Mouse (Mus musculus) kidney, adult 2 months (tissue): ENCODE results near the gene Bmpr2. TPM values are rescaled to one million over a fixed set of nuclear protein-coding genes. Genes with fewer than 3 reads are reported as not detected.
A peak's percentile ranks its signal among the peaks of the same experiment; 100 is the strongest.

ENCODE experiments used
- DNase-seq: peaks from one replicate; pipeline ENCODE4 v3.0.0; 2021
- H3K27ac ChIP-seq: fragments of 200-500 bp; 2 replicates; pipeline ENCODE4 v1.5.1; 2012; ENCODE audit warnings: low read depth, low read length, control low read depth, inconsistent platforms; ENCODE audit not compliant: insufficient read depth
- H3K27me3 ChIP-seq: fragments of 200-500 bp; replicated peaks from 2 replicates; pipeline ENCODE4 v1.6.1; 2012; ENCODE audit warnings: mild to moderate bottlenecking, moderate library complexity, low read length, inconsistent platforms; ENCODE audit not compliant: control insufficient read depth, insufficient read depth
- H3K36me3 ChIP-seq: fragments of 200-500 bp; 2 replicates; pipeline ENCODE4 v1.6.1; 2012; ENCODE audit warnings: mild to moderate bottlenecking, moderate library complexity, low read length, inconsistent platforms; ENCODE audit not compliant: control insufficient read depth, insufficient read depth
- H3K4me1 ChIP-seq: fragments of 200-500 bp; 2 replicates; pipeline ENCODE4 v1.6.1; 2011; ENCODE audit warnings: low read length; ENCODE audit not compliant: control insufficient read depth, insufficient read depth
- H3K4me3 ChIP-seq: fragments of 200-500 bp; 2 replicates; pipeline ENCODE4 v1.5.1; 2011; ENCODE audit warnings: mild to moderate bottlenecking, low read depth, low read length, control low read depth; ENCODE audit not compliant: insufficient read depth
- CTCF ChIP-seq: fragments of 200-500 bp; conservative IDR thresholded peaks from 2 replicates; pipeline ENCODE4 v1.5.1; 2011; ENCODE audit warnings: low read depth, mild to moderate bottlenecking, control low read depth, low read length, moderate library complexity, mixed read lengths; ENCODE audit not compliant: insufficient read depth, insufficient read length
- POLR2A ChIP-seq: fragments of 200-500 bp; IDR thresholded peaks from one replicate; pipeline ENCODE4 v1.6.1; 2011; ENCODE audit warnings: low read depth, low read length, control low read depth
- WGBS: fragments of 180-500 bp; shearing (Covaris S2); methylation state at CpG from one replicate; pipeline ENCODE4 v1.1.7; 2018; 5-methylcytosine and 5-hydroxymethylcytosine counted together
- polyA plus RNA-seq: library from polyadenylated mRNA; depleted of rRNA; stranded (reverse); fragments of >200 nt; gene quantifications from 2 replicates; pipeline ENCODE4 v1.2.3, GENCODE M21; 2012

The Bmpr2 gene
- polyA plus RNA-seq, 1 experiment, result 8.1 TPM

DNA sequence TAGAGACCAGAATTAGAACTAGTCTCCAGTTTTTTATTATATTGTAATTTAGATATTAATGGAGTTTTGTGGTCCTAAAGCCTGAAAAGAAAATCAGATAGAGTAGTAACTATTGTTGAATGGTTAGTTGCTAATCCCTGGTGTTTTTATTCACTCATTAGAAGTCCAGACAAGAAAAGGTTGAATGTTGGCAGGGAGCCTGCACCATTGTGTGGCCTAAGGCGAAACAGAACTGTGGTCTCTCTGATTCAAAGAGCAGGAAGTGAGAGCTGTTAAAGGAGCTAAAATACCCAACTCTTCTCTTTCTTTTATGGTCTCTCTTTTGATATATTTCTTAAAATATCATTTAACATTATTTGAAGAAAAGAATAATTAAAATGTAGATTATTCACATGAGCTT is 32.1 kb downstream of the Bmpr2 start:
- H3K27me3 ChIP-seq, result no peaks in the 10 kb centered on the region
- DNase-seq, result peak; percentile 79
- WGBS, result 24% methylated on average over 1 of the region's 1 CpGs
- TF ChIP-seq POLR2A (no peak), CTCF (no peak)
- no peak overlapping the region for H3K27ac ChIP-seq
- H3K4me1 ChIP-seq, result no peaks in the 10 kb centered on the region
- no peaks in the 10 kb centered on the region for H3K36me3 ChIP-seq
- H3K4me3 ChIP-seq, result no peak overlapping the region

DNA sequence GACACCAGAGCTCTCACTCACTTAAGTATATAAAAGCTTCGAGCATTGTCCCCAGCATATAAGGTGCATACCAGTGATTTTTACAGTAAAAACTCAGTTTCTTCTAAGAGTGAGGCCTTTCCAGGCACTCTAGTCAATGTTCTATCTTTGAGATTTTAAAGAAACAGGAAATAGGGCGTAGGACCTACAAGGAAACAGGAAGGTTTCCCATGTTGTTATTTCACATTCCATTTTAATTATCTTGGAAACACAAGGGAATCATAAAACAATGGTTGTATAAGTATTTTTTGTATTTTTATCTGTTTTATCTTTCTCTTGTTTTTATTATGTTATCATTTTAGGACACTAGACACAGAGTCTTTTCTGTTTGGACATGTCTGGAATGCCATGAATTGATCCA is 34.7 kb downstream of the Bmpr2 start:
- no peaks in the 10 kb centered on the region for H3K4me1 ChIP-seq
- WGBS, result 66% methylated on average over 2 of the region's 2 CpGs
- no peak overlapping the region for H3K4me3 ChIP-seq
- no peaks in the 10 kb centered on the region for H3K36me3 ChIP-seq
- TF ChIP-seq CTCF (no peak), POLR2A (no peak)
- DNase-seq, result peak; percentile 7
- no peaks in the 10 kb centered on the region for H3K27me3 ChIP-seq
- no peak overlapping the region for H3K27ac ChIP-seq

DNA sequence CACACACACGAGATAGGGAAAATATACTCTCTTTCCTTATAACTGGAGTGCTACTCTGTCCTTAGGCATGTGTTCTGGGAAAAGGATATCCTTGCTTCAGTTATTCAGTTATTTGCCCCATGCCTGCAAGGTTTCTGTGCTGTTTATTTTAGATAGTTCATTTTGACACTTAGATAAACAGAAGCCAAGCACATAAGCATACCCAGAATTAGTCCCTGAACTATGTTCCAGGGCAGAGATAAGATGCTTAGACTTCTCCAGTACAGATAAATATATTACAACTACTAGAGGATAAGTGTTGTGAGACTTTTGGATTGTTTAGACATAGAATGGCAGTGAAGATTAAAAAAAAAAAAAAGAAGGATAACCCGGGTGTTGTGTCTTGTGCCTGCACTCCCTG is 41.2 kb downstream of the Bmpr2 start:
- H3K27ac ChIP-seq, result no peak overlapping the region
- H3K36me3 ChIP-seq, result no peaks in the 10 kb centered on the region
- peak; percentile 8 for DNase-seq
- peaks cover 8% of the 10 kb centered on the region; the same call in 1 of the 2 replicates for H3K4me1 ChIP-seq
- TF ChIP-seq POLR2A, result no peak
- no peak for TF ChIP-seq CTCF
- WGBS, result 36% methylated on average over 2 of the region's 2 CpGs
- no peak overlapping the region for H3K4me3 ChIP-seq
- no peaks in the 10 kb centered on the region for H3K27me3 ChIP-seq

DNA sequence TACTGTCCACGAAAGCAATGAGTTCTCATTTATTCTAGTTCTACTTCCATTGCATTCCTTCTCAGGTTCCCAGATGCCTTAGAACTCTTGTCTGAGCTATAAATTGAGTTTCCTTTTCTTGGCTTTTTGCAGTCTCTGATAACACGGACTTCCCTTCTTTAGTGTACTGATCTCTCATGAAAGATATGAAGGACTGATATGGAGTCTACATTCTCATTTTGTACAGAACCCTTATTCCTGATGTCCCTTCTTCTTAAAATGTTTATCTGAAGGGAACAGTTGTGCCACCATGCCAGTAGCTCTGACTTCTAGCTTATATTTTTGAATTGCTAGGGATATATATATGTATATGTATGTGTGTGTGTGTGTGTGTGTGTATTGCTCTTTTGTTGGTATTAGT is 46.7 kb downstream of the Bmpr2 start:
- no peak for DNase-seq
- TF ChIP-seq CTCF (no peak), POLR2A (no peak)
- 71% methylated on average over 2 of the region's 2 CpGs for WGBS
- Histone ChIP-seq H3K4me3 (no peak overlapping the region), H3K27me3 (no peaks in the 10 kb centered on the region), H3K27ac (no peak overlapping the region), H3K36me3 (no peaks in the 10 kb centered on the region), H3K4me1 (no peaks in the 10 kb centered on the region)

DNA sequence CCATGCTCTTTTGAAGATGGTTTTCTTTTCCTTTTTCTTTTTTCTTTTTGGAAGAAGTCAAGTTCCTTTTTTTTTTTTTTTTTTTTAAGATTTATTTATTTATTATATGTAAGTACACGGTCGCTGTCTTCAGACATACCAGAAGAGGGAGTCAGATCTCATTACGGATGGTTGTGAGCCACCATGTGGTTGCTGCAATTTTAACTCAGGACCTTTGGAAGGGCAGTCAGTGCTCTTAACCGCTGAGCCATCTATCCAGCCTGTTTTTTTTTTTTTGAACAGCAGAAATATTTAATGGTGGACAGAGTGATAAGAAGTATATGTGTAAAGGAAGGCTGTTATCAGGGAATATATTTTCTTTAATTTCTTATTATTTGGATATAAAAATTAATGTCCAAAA is 49.6 kb downstream of the Bmpr2 start:
- peaks cover 5% of the 10 kb centered on the region for H3K36me3 ChIP-seq
- TF ChIP-seq CTCF, result no peak
- no peak for TF ChIP-seq POLR2A
- H3K27me3 ChIP-seq, result no peaks in the 10 kb centered on the region
- DNase-seq, result no peak
- no peak overlapping the region for H3K27ac ChIP-seq
- H3K4me3 ChIP-seq, result no peak overlapping the region
- 72% methylated on average over 4 of the region's 4 CpGs for WGBS
- no peaks in the 10 kb centered on the region for H3K4me1 ChIP-seq

DNA sequence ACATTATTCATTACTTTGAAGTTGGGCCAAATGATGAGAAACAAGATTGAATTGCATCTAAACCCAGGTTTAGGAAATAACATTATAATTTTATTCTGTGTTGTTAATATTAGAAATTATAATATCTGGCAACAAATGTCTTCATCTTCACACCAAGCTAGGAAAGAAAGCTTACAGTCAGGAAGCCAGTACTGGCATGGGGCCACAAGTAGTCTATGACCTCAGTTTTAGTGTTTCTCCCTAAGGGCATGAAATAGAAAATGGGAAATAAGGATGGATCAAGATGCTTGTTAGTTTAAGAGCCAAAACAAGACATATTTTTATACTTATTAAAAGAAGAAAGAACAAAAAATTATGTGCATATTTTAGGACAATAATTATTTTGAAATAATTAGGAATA is 62.2 kb downstream of the Bmpr2 start:
- TF ChIP-seq CTCF (no peak), POLR2A (no peak)
- Histone ChIP-seq H3K4me3 (no peak overlapping the region), H3K27ac (no peak overlapping the region), H3K4me1 (no peaks in the 10 kb centered on the region), H3K27me3 (no peaks in the 10 kb centered on the region), H3K36me3 (no peaks in the 10 kb centered on the region; the same call in 1 of the 2 replicates)
- peak; percentile 35 for DNase-seq

DNA sequence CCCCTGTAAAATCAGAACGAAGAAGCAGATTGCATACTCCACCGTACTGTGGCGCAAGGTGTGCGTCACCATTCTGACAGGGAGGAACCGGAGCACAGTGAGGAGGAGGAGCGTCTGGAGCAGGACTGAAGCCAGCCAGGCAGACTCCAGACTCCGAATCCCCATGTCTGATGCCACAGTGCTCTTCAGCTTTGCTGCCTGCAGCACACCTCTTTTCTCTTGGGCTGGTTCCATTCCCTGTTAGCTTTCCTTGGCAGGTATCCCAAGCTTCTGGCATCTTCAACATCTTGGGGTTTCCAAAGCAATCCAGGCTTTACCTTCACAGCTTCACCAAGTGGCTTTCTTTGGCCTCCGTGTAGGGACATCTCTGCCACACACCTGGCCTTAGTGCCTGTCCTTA is 63.4 kb downstream of the Bmpr2 start:
- H3K27me3 ChIP-seq, result no peaks in the 10 kb centered on the region
- H3K4me1 ChIP-seq, result no peaks in the 10 kb centered on the region
- 89% methylated on average over 8 of the region's 8 CpGs for WGBS
- H3K27ac ChIP-seq, result no peak overlapping the region
- TF ChIP-seq CTCF (no peak), POLR2A (no peak)
- no peak for DNase-seq
- no peaks in the 10 kb centered on the region; the same call in 1 of the 2 replicates for H3K36me3 ChIP-seq
- H3K4me3 ChIP-seq, result no peak overlapping the region

DNA sequence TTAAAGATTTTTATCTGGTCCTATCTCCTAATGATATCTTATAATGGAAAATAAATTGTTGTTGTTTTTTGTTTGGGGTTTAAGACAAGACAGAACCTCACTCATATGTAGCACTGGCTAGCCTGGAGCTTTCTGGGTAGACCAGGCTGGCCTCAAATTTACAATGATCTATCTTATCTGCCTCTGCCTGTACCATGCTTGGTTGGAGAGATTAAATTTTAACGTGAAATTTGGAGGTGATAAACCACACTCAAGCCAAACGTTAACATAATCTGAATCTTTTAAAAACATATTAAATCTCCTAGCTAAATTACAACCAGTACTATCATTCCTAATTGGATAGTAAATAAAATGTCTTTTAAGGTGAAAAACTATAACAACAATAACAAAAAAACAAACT is 66.2 kb downstream of the Bmpr2 start:
- Histone ChIP-seq H3K27me3 (no peaks in the 10 kb centered on the region), H3K4me3 (no peak overlapping the region), H3K27ac (no peak overlapping the region), H3K36me3 (no peaks in the 10 kb centered on the region), H3K4me1 (peaks cover 4% of the 10 kb centered on the region)
- WGBS, result 33% methylated on average over 2 of the region's 2 CpGs
- DNase-seq, result no peak
- TF ChIP-seq POLR2A, result no peak
- TF ChIP-seq CTCF, result no peak
